Mouse (Mus musculus) liver, embryonic 14.5 days (tissue): ENCODE measurements at regions not wholly inside any gene's neighbourhood (a gene's known extent, or its start where the extent isn't known, plus 50 kb on each side); places are given as distances from the start of the nearest gene placed in this dataset.

ENCODE experiments used
- ATAC-seq: fragments of 200-750 bp; cut with Nextera tagmentation; 2 replicates; pipeline ENCODE4 v1.8.0; 2017; ENCODE audit warnings: moderate number of reproducible peaks, mild to moderate bottlenecking, moderate library complexity; ENCODE audit not compliant: insufficient read depth
- DNase-seq, 3 experiments: peaks; one replicate each; pipeline ENCODE4 v3.0.0-alpha.2; 2012 to 2013; ENCODE audit warnings: low read depth in 3 of 3, low spot score in 3 of 3
- H3K27ac ChIP-seq: fragments of 300-500 bp; sonication (generic); 2 replicates; pipeline ENCODE4 v1.5.1; 2014; ENCODE audit warnings: moderate library complexity, mild to moderate bottlenecking, control low read depth, inconsistent platforms
- H3K27me3 ChIP-seq: fragments of 300-500 bp; sonication (generic); 2 replicates; pipeline ENCODE4 v1.6.1; 2014; ENCODE audit warnings: mild to moderate bottlenecking, low read length, moderate library complexity; ENCODE audit not compliant: control insufficient read depth, insufficient read depth
- H3K36me3 ChIP-seq: fragments of 300-500 bp; sonication (generic); replicated peaks from 2 replicates; pipeline ENCODE4 v1.6.1; 2014; ENCODE audit warnings: low read depth; ENCODE audit not compliant: control insufficient read depth, insufficient read depth
- H3K4me1 ChIP-seq, 2 experiments: fragments of 200-500 bp in 1 of 2; fragments of 300-500 bp in 1 of 2; sonication (generic) in 1 of 2; replicated peaks; 2 replicates each; pipeline ENCODE4 v1.6.1; 2012 to 2014; ENCODE audit warnings: antibody characterized with exemption in 1 of 2, inconsistent platforms in 1 of 2, low read length in 1 of 2; ENCODE audit not compliant: control insufficient read depth in 2 of 2, insufficient read depth in 2 of 2
- H3K4me2 ChIP-seq: fragments of 300-500 bp; sonication (generic); 2 replicates; pipeline ENCODE4 v1.6.1; 2014; ENCODE audit warnings: low read depth, mild to moderate bottlenecking, control low read depth, moderate library complexity
- H3K4me3 ChIP-seq, 2 experiments: fragments of 200-500 bp in 1 of 2; fragments of 300-500 bp in 1 of 2; sonication (generic) in 1 of 2; 2 replicates each; pipeline ENCODE4 v1.5.1; 2012 to 2014; ENCODE audit warnings: low read depth in 2 of 2, low read length in 2 of 2, mild to moderate bottlenecking in 2 of 2, control low read depth in 1 of 2, inconsistent platforms in 1 of 2, moderate library complexity in 1 of 2; ENCODE audit not compliant: insufficient read depth in 1 of 2
- H3K9ac ChIP-seq: fragments of 300-500 bp; sonication (generic); replicated peaks from 2 replicates; pipeline ENCODE4 v1.6.1; 2014; ENCODE audit warnings: mild to moderate bottlenecking, control low read depth, moderate library complexity
- H3K9me3 ChIP-seq: fragments of 300-500 bp; sonication (generic); 2 replicates; pipeline ENCODE4 v1.6.1; 2016; ENCODE audit warnings: low read length, mixed read lengths; ENCODE audit not compliant: control insufficient read depth
- CTCF ChIP-seq: IDR thresholded peaks from 2 replicates; pipeline ENCODE4 v1.5.1; 2016; ENCODE audit warnings: antibody characterized with exemption, low read depth, control low read depth
- EP300 ChIP-seq: IDR thresholded peaks from 2 replicates; pipeline ENCODE4 v1.6.1; 2016; ENCODE audit warnings: antibody characterized with exemption, low read depth
- WGBS: fragments of 180-500 bp; shearing (Covaris S2); extraction: QIAGEN DNeasy Blood & Tissue Kit; methylation state at CpG from one replicate; pipeline ENCODE4 v1.1.7; 2014; ENCODE audit not compliant: insufficient replicate concordance; 5-methylcytosine and 5-hydroxymethylcytosine counted together

DNA sequence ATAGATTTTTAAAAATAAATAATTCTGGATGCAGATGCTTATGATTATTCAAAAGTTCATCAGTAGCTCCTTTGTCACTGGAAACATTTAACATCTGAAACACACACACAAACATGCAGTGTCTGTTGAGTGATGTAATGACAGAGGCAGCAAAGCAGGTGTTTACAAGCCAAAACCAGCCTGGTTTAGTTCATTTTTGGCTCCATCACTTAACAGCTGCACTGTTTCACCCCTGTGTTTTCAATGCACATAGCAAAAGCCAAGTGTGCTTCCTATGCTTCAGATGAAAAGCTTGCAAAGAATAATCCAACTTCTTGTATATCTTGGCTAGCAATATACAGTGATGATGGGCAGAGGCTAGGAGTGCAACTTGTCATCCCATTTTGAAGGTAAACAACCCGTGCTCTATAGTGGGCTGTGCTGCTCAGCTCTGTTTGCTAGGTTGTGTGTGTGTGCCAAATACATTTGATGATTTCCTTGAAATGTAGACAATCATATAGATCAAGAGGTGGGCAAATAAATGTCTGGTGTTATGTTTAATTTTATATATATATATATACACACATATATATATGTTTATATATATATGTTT lies 345.9 kb upstream of the Gm9747 start:
- DNase-seq = no peak
- no peak overlapping the region for H3K4me3 ChIP-seq
- H3K27ac ChIP-seq = no peak overlapping the region
- no peaks in the 10 kb centered on the region for H3K36me3 ChIP-seq
- H3K27me3 ChIP-seq = no peaks in the 10 kb centered on the region
- no peak overlapping the region for H3K9ac ChIP-seq
- no peaks in the 10 kb centered on the region for H3K4me1 ChIP-seq
- no peaks in the 10 kb centered on the region for H3K9me3 ChIP-seq
- TF ChIP-seq EP300 = no peak
- no peak for TF ChIP-seq CTCF
- 39% methylated on average over 1 of the region's 1 CpGs for WGBS
- no peak overlapping the region for H3K4me2 ChIP-seq
- no peak for ATAC-seq

DNA sequence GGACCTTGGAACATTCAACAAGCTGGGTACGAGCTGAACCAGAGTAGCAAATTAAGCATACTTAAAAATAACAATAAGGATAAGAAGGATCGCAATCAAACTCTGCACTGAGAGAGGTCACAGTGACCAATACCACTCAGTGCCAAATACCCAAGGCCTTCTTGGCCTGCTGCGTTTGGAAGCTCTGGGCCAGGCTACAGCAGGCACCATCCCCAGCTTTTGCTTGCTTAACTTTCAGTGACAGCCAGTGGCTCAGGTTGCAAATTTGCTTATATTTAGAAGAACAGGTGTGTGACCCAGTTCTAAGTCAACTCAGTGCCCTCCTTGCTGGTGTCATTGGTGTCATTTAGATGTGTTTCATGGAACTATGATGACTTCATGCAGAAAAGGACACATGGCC lies 335.7 kb upstream of the Gm9747 start:
- H3K9me3 ChIP-seq = no peaks in the 10 kb centered on the region
- ATAC-seq (no peak), DNase-seq (no peak)
- H3K27me3 ChIP-seq = no peaks in the 10 kb centered on the region
- H3K4me3 ChIP-seq = no peak overlapping the region
- no peaks in the 10 kb centered on the region for H3K36me3 ChIP-seq
- no peaks in the 10 kb centered on the region for H3K4me1 ChIP-seq
- H3K4me2 ChIP-seq = no peak overlapping the region
- TF ChIP-seq EP300 = no peak
- TF ChIP-seq CTCF = no peak
- WGBS = 56% methylated on average over 3 of the region's 3 CpGs
- H3K27ac ChIP-seq = no peak overlapping the region
- no peak overlapping the region for H3K9ac ChIP-seq

DNA sequence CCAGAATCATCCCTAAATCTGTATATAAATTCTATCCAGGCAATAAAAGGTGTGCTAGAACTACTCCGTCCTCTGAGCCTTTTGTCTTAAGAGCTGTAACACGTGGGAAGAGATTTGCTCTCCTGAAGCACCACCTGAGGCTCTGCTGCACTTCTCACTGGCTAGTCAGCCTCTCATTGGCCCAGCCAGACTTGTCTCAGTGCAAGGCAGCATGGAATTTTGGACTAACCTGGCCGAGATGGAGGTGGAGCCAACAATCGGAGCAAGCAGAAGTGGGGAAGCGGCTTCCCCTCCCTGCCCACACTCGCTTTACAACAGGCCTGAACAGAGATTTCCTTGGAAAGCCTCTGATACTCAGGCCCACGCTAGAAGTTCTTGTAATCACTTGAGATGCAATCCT lies 332.1 kb upstream of the Gm9747 start:
- H3K27me3 ChIP-seq = no peaks in the 10 kb centered on the region

DNA sequence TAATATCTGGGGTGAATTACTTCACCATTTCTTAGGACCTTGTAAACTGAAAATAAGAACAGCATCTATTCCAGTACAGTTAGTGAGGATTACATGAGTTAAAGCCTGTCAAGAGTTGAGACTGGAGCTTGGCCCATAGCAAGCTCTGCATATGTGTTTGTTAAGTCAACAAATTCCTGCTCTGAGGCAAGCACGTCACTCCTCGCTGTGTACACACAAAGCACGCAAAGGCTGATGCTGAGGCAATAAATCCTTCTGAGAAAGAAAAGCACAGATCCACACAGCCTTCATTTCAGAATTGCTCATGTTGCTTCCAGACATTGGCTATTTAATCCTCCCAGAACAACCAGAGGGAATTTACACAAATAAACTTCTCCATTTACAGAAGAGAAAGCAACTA lies 328.9 kb upstream of the Gm9747 start:
- Histone ChIP-seq H3K27me3 (no peaks in the 10 kb centered on the region), H3K4me1 (0 out of 4 replicates have a peak, but pooled peaks cover 0 to 2% of the 10 kb centered on the region in 2 experiments), H3K9me3 (no peaks in the 10 kb centered on the region), H3K4me3 (no peak overlapping the region), H3K4me2 (no peak overlapping the region), H3K36me3 (no peaks in the 10 kb centered on the region), H3K27ac (no peak overlapping the region), H3K9ac (no peak overlapping the region)
- no peak for DNase-seq
- 63% methylated on average over 3 of the region's 3 CpGs for WGBS
- ATAC-seq = no peak
- TF ChIP-seq EP300 = no peak
- TF ChIP-seq CTCF = no peak

More for the DNA sequence above, 332.1 kb upstream of the Gm9747 start:
- 54% methylated on average over 7 of the region's 7 CpGs for WGBS
- ATAC-seq (no peak), DNase-seq (no peak)
- no peak overlapping the region for H3K27ac ChIP-seq
- TF ChIP-seq CTCF (no peak), EP300 (no peak)
- H3K9ac ChIP-seq = no peak overlapping the region
- no peak overlapping the region for H3K4me3 ChIP-seq
- H3K4me1 ChIP-seq = 0 out of 4 replicates have a peak, but pooled peaks cover 0 to 2% of the 10 kb centered on the region in 2 experiments
- no peaks in the 10 kb centered on the region for H3K36me3 ChIP-seq
- no peak overlapping the region for H3K4me2 ChIP-seq
- no peaks in the 10 kb centered on the region for H3K9me3 ChIP-seq

DNA sequence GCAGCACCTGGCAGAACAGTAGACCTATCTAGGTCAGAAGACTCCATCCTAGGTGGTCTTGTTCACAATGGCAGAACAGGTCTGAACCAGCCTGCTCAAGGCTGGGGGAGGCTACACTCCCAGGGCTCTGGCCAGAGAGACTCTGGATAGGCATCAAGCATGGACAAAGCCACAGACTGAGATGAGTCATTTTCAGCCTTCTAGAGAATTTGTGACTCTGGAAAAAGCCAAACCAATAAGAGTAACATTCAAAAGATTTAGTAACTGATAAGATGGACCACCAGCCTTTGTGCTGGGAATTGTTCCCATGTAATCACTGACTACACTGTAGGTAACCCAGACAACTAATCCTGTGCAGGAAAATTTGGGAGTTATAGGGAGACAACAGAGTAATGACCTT lies 320.3 kb upstream of the Gm9747 start:
- Histone ChIP-seq H3K36me3 (no peaks in the 10 kb centered on the region), H3K9me3 (no peaks in the 10 kb centered on the region), H3K27ac (no peak overlapping the region), H3K4me3 (no peak overlapping the region), H3K9ac (no peak overlapping the region), H3K27me3 (no peaks in the 10 kb centered on the region), H3K4me2 (no peak overlapping the region), H3K4me1 (no peaks in the 10 kb centered on the region)
- TF ChIP-seq EP300 (no peak), CTCF (no peak)
- ATAC-seq = no peak
- no peak for DNase-seq
